Comparison of ENCODE assay signal across 17 mouse cellular contexts in the genomic region with DNA sequence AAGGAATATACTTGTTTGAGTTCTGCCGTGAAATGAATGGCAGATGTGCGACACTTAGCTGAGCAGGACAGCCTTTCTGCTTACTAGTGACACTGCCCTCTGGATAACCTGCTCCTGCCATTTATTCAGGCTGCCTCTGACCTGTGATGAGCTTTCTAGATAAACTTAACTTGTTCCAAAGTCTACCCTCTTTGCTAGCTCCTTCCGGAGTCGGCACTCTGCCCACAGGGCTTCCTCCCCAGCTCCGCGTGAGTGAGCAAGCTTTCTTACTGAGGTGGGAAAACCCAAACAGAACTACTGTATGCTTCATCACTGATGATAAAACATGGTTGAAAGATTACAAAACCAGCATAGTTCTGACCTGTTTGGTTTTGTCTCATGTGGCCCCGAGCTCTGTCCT. TPM values are rescaled to one million over a fixed set of nuclear protein-coding genes. Genes with fewer than 3 reads are reported as not detected.
"Had no signal": no experiment of that assay in that cellular context is flagged by ENCODE, and none has a peak within 500 bp of the region (broad histone marks: within the 10 kb centered on the region; RNA-seq: fewer than 3 reads in every experiment).

No protein-coding gene starts in this region.

- H3K27ac ChIP-seq: intestine, embryonic 15.5 days; limb, embryonic 12.5 days; liver, embryonic 15.5 days; midbrain, embryonic 10.5 days; neural tube, embryonic 13.5 days; stomach, embryonic 15.5 days had no signal

- H3K4me3 ChIP-seq: intestine, embryonic 15.5 days; limb, embryonic 12.5 days; liver, embryonic 15.5 days; midbrain, embryonic 10.5 days; myocyte; neural tube, embryonic 13.5 days; stomach, embryonic 15.5 days had no signal

- H3K4me2 ChIP-seq: intestine, embryonic 15.5 days; limb, embryonic 12.5 days; liver, embryonic 15.5 days; neural tube, embryonic 13.5 days; stomach, embryonic 15.5 days had no signal

- DNase-seq: layer of hippocampus, adult 9-11 months; liver; lung, adult 2 months; lung, postnatal 36 days; right cerebral cortex, postnatal 14 days; thymus, adult 2 months; thymus, postnatal 4 days had no signal

- H3K9me3 ChIP-seq: intestine, embryonic 15.5 days; limb, embryonic 12.5 days; liver, embryonic 15.5 days; midbrain, embryonic 10.5 days; neural tube, embryonic 13.5 days; stomach, embryonic 15.5 days had no signal

- H3K9ac ChIP-seq: intestine, embryonic 15.5 days; limb, embryonic 12.5 days; liver, embryonic 15.5 days; neural tube, embryonic 13.5 days; stomach, embryonic 15.5 days had no signal

- ATAC-seq: intestine, embryonic 15.5 days; lung, postnatal 0 days had no signal

- H3K36me3 ChIP-seq: intestine, embryonic 15.5 days; limb, embryonic 12.5 days; liver, embryonic 15.5 days; midbrain, embryonic 10.5 days; neural tube, embryonic 13.5 days; stomach, embryonic 15.5 days had no signal

- H3K27me3 ChIP-seq: intestine, embryonic 15.5 days; limb, embryonic 12.5 days; liver, embryonic 15.5 days; neural tube, embryonic 13.5 days; stomach, embryonic 15.5 days had no signal

- H3K4me1 ChIP-seq: intestine, embryonic 15.5 days; limb, embryonic 12.5 days; liver, embryonic 15.5 days; neural tube, embryonic 13.5 days; stomach, embryonic 15.5 days had no signal

RNA-seq across cellular contexts. Expression of gene Slco1c1, which starts 19.2 kb away (rescaled TPM):
- polyA plus RNA-seq: liver, embryonic 15.5 days; myocyte; spleen, adult 2 months; testis, adult 2 months had no signal
